Mouse (Mus musculus): ENCODE data around the gene Cntfr.

Gene Cntfr

DNA sequence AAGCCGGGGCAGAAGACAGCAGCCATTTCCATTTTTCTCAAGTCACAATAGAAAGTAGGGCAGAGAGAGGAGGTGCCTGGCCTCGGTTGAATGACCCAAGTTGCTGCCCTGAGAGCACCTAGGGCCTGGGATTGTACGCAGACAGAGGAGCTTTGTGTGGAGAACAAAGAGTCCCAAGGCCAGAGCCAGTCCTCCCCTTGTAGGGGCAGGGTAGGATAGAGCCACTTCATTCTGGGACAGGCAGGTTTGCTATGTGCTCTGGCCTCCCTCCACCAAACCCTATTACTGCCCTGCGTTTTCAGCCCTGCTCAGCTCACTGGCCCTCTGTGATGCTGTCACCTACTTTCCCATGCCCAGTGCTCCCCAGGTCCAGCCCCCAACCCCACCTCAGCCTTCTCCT, 48.7 kb downstream of the Cntfr start:
- no peak for DNase-seq (ENCODE audit: low spot score in 2 of 2)

DNA sequence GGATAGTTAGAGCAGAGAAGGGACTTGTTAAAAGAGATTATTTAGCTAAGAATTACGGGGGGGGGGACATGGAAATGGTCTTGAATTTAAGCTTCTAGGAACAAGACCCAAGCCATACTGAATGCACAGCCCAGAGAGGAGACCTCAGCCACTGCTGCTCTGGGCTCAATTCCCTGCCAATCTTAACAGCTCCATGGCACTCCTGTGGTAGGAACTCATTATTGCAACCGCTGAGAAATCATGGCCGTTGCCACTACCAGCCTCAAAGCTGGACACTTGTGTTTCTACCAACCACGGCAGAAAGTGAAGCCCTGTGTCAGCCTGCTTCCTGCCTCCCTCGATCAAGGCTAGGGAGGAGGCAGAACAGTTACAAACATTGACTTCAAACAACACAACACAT, 51.4 kb downstream of the Cntfr start:
- no peak for DNase-seq (ENCODE audit: low spot score in 2 of 2)

DNA sequence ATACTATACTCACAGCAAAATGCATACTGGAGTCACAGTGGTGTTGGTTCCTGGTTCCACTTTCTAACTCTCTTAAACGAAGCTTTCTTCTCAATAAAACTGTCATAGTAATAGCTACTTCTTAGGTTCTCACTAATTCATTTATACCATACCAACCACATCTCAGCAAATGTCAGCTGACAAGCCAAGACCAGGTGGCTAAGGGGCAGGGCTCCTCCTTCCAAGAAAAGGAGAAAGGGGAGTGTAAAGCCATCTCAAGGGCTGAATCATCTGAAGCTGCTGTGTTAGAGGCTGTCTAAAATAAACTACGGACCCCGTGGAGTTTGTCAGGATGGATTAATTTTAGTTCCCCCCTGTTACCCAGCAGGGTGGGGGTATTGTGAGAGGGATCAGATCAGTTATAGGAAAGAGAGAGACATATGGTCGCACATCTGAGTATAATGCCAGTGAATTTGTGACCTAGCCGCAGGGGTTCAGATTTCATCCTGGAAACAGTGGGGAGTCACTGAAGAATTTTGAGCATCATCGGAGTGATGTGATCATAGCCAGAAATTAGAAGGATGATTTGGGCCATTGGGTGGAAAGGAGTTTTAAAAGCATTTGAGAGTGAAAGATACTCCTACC, 55.6 kb downstream of the Cntfr start:
- no peak for DNase-seq (ENCODE audit: low spot score in 2 of 2)

DNA sequence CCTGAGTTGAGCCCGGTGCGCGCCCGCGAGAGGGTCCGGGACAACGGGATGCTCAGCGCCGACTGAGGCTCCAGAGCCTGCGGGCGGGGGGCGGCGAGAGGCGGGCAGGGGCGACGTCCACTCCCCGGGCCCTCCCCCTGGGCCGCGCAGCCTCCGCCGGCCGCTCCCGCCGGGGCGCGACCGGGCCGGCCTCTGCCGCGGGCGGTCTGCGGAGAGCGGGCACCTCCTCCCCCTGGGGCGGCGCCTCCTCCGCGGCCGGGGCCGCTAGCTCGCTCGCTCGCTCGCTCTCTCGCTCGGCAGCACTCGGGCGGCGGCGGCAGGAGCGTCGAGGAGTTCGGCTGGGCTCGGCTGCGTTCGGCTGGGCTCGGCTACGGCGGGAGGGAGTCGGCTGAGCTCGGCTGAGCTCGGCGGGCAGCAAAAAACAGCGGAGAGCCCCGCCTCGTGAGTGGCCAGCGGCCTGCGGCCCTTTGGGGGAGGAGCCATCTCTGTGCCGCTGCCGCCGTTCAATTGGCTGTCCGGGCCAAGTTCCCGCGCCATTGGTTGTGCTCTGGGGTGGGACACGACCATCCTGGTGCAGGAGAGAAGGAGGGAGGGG, 56.9 kb downstream of the Cntfr start, which contains the start of gene Enho:
Enho (minus strand) TSS at position 412 of the 595 bp plus-strand sequence.
- DNase-seq (ENCODE audit: low spot score in 2 of 2) = peak; percentile 87 to 88

DNA sequence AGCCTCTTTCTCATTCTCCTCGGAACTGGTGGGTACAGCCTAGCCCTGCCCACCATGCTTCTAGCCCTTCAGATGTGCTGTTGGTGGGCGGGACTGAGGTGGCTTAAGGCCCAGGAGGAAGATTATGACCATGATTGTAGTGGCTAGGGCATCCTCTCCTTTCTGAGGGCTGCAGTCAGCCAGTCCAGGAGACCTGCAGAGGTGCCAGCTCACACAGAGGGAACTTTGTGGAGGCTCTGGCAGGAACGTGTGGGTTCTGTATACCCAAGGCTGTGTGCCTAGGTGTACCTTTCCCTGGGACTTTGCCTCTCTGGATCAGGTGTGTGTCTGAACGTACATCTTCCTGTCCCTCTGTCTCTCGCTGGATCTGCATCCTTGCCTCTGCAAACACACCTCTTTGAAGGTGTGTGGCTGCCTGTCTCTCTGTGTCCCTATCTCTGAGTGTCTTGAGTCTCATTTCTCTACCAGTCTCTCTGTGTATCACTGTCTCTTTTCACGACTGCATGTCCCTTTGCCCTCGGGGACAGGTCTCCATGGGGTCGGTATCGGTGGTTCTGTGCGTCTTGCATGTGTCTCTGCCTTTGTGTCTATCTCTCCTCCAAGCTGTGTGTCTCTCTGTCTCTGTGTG, 57.6 kb downstream of the Cntfr start:
- DNase-seq (ENCODE audit: low spot score in 2 of 2) = no peak

DNA sequence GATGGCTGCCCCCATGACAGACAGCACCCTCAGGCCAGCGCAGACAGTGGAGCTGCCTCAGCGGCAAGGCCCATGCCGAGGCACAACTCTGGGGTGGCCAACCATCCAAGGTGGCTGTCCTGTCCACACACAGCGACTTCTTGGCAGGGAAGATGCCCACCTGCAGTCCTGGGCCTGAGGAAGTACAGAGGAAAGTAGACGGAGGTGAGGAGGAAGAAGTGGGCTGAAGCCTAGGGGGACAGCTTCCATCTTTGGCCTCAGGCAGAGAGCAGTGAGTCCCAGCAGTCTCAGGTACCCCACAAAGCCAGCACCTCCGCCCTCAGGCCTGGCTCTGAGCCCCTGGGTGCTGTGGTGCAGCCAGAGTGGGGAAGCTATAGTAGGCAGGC, 58.1 kb downstream of the Cntfr start:
- DNase-seq (ENCODE audit: low spot score in 2 of 2) = no peak

DNA sequence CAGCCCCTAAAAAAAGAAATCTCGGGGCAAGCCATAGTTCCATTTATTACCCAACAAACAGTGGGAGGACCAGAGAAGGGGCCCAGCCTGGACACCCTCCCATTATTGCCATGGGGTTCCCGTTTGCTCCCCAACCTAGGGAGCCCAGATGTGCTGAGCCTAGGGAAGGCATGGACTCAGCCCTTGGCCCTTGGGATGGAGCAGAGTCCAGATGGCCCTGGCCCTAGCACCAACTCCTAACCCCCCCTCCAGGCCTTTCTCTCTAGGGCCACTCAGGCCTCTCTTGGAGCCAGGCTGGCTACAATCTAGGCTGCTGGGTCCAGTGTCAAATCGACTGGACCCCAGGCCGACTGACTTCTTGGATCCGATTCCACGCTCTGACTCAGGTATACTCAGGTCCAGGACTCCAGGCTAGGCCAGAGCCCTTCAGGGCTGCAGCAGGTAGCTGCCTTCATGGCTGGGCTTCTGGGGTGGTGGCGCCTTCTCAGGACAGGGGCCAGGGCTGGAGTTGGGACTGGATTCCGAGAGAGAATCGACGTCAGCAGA, 58.6 kb downstream of the Cntfr start:
- DNase-seq (ENCODE audit: low spot score in 2 of 2) = no peak

DNA sequence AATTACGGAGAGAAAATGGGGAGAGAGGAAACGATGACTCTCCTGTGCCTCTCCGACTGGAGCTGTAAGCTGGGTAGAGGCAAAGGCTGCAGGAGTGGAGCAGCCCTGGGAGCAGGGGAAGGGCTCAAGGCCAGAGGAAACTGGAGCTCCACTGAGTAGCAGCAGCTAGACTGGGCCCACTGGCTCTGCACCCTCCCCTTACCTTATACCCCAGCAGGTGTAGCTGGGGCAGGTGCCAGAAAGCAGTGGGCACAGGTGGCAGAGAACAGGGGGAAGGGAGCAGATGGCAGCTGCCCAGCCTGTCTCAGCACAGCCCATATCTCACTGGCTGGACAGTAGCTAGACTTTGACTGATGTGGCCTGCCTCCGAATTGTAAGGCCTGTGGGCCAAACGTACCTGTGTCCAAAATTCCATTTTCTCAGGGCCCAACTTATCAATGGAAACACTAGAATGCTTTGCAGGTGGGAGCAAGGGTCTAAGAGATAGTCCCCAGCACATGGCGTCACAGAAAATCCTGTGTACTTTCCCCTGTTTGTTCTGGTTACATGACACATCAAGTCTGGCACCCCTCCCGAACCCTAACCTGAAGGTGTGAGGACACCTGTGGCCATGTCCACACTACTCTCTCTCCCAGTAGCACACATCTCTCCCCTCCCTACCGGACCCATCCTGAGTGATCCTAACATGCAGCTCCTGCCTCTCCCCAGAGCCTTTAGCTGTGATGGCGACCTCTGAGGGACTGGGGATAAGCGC, 59.8 kb downstream of the Cntfr start:
- no peak for DNase-seq (ENCODE audit: low spot score in 2 of 2)

DNA sequence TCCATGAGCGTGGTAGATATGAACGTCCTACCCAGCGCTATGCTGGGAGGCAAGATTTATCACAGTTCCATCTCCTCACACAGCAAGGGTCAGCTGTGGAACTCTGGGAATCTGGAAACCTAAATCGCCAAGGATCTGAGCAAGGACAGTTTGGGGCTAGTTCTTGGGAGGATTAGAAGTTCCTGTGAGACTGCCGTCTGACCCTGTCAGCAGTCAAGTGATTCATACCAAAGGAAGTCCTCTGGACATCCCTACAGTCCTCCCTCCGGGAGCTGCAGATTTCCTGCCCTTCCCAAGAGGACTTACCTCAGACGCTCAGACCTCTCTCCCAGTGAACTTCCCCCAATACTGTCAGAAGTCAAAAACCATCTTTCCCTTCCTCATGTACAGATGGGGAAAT, 60.5 kb downstream of the Cntfr start:
- DNase-seq (ENCODE audit: low spot score in 2 of 2) = no peak

DNA sequence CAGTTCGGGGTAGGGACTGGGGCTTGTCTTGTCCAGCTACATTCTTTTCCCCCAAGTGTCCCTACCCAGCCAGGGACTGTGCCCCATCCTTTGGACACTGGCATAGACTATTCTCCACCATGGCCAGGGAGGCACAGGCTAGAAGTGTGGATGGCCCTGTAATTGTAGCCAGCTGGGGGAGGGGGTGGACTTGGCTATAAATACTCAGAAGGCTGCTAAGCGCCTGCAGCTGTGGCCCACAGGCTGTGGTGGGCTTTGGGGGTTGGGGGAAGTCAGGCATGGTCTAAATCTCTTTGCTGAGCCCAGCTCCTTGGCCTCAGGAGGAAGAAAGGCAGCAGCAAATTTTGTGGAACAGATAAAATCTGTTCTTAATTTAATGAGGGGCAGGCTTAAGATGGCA, 61.0 kb downstream of the Cntfr start:
- no peak for DNase-seq (ENCODE audit: low spot score in 2 of 2)

DNA sequence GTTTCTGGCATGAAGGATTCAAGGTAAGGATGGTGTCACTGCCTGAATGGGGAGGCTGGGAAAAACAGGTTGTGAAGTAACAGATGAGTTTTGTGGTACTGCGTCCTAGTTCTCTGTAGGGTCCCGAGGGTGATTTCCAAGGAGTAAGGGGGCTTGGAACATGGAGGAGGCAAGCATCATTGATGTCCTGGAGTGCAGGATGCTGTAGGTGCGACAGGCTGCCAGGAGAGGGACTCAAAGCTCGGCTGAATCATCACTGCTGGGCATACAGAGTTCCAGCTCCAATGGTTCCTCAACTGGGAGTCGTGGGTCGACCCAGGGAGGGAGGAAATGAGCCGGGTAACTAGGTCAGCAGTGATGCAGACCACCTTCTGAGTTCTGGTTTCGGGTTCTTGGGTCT, 61.7 kb downstream of the Cntfr start:
- DNase-seq (ENCODE audit: low spot score in 2 of 2) = no peak

DNA sequence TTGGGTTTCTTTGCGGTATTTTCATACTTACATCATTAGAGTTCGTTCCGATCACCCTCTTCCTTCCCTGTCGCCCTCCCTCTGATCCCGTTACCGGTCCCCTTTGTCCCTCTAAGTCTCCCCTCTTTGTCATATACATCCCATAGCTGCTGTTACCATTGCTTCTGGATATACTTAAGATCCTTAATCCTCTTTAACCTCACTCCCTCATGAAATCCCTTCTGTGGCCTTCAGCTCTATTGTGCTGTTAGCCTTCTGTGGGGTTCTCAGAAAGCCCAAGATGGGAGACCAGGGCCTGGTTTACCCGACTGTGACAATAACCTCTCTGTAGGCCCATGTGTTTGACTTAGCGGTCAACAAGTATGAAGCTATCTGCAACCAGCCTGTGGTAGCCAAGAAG, 62.3 kb downstream of the Cntfr start:
- no peak for DNase-seq (ENCODE audit: low spot score in 2 of 2)

DNA sequence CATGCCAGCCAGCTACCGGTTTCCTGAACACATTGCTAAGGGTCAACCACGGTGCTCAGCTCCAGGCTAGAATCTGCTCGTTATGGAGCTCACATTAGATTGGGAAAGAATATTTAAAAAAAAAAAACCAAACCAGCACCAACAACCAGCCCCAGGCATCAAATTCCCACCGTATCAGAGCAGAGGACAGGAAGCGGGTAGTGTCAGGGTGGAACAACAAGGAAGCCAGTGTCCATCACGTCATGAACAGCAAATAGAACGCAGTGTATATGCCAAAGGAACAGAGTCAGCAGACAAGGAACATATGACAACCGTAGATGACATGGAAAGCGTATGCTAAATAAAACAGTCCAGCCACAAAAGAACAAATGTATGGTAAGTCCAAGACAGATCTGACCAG, 63.9 kb downstream of the Cntfr start:
- DNase-seq (ENCODE audit: low spot score in 2 of 2) = no peak

DNA sequence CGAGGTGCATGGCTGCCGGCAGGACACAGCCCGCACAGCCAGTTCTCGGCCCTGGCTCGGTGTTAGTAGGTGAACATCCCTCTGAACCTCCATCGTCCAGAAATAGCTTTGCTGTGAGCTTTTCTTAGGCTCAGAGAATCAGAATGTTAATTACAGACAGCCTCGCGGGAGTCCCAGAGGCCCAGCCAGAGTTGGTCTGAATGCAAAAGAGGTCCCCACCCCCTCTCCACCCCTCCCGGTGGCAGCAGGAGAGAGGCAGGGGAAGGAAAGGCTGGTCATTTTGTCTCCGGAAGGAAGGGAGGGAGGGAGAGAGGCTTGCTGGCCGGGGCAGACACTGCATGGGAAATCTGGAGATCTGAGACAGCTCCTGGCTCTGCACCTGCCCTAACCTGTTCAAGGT, 65.5 kb downstream of the Cntfr start:
- DNase-seq (ENCODE audit: low spot score in 2 of 2) = peak; percentile 37 to 53

DNA sequence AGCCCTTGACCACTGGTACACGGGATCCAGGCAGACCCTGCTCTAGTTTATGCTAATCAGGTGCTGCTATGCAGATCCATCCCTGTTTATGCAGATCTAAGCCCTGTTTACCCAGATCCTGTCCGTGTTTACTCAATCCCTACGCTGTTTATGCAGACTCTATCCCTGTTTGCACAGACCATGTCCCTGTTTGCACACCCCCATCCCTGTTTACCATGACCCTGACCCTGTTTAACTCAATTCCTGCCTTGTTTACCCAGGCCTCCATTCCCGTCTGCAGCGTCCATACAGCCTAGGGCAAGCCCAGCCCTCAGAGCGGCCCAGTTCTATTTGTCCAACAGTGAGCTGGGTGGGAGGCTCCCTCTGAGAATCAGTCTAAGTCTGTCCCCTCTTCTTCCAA, 66.7 kb downstream of the Cntfr start:
- DNase-seq (ENCODE audit: low spot score in 2 of 2) = no peak

DNA sequence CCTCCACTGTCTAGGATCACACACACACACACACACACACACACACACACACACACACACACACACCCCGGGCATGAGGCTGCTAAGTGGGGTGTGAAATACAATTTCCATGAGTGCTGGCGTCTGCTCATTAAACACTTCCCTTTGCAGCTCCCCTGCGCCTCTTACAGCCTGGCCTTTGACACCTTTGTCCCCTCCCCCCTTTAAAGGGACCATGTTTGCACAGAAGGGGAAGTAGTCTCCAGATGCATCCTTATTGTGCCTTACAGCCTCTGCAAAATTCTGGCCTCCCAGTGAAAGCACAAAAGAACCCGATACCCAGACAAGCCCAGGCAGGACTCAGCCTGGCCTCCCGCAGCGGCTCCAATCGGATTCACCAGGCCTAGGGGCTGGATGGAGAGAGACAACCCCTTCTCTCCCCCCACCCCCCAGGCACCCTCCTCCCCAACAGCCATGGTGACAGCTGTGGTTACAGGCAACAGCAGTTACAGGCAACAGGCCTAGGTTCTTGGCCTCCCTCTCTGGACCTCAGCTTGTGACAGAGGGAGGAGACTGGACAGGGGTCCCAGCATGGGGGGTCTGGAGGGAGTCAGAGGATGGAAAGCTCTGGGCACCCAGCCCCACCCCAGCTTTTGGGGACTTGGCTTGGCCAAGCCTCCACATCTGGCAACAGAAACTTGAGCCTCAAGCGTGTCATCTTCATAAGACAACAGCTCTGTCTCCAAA, 68.5 kb downstream of the Cntfr start:
- no peak for DNase-seq (ENCODE audit: low spot score in 2 of 2)

DNA sequence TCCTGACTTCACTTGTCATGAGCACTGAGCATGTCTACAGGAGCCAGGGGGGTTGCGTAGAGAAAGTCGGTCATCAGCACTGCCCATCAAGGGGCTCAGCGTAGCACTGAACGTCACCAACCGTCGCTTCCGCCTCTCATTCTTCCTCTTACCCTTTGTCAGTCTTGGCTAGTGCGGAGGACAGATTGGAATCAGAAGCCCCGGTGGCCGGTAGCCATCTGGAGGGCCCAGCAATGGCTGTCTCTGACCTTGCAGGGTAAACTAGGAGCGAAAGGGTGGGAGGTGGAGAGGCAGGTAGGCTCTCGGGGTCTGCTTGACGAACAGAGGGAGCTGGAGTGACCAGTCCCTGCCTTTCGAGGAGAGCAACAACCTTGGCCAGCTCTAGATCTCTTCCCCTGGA, 74.8 kb downstream of the Cntfr start:
- DNase-seq (ENCODE audit: low spot score in 2 of 2) = no peak

DNA sequence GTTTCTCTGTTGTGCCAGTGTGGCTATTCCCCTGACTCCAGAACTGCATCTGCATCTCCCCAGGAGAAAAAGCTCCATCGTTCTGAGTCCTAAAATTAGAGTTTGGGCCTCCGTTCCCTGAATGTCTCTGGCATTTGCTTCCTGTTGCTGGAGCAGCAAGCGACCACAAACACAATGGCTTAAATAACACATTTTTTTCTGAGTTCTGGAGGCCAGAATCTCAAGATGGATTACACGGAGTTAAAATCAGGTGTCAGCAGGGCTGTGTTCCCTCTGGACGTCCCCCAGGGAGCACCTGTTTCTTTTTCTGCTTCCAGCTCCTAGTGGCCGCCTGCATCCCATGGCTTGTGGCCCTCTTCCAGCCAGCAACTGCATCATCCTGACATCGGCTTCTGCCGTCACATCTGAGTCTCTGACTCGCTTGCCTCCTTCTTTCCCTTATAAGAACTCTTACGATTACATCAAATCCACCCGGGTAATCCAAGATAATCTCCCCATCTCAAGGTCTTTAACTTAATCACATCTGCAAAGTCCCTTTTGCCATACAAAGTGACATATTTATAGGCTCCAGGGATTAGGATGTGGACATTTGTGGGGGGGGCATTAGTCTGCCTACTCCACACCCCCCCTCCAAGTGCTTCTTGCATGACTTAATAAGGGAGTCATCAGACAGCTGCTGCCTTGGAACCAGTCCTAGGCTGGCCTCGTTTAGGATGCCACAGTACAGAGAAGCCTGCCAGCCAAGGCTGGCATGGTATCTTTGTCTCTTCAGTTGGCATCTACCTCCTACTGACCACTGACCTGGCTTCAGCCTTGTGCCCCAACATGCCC, 77.8 kb downstream of the Cntfr start:
- DNase-seq (ENCODE audit: low spot score in 2 of 2) = no peak

DNA sequence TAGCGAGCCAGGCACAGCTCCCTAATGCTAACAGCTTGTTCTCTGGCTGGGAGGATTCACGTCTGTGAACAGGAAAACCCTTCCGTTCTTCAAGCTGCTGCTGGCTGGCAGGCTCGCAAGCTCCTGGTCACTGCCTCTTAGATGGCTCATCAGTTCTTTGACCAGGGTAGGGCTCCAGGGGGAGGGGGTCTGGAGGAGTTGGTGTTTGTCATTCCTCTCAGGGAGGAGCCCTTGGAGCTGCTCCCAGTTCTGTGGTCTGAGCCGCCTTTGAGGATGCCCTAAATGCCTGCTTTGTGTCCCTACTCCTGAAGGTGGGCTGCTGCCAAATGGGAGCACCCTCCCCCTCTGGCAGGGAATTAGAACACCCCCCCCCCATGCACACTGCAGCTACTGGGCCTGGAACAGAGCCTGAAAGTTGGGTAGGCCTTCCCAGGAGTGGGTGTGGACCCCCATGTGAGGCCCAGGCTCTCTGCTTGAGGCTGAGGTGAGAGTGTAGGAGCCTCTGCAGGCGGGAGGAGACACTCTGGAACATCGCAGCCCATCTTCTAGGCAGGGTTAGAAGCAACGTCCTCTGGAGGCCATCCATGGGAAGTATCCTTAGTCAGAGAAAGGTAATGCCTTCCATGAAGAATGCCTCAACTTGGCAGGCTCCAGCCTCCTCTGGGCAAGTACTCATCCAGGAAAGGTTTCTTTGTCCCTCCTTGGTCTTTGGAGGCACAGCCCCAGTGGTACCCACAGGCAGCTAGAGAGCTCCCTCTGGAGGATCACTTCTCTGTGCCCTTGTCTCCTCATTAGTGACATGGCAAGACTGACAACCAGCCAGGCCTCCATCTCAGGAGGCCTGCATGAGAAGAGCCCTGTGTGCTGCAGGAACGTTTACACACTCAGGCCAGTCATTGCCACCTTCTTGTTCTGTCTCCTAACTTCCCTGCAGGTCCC, 81.0 kb downstream of the Cntfr start:
- peak; percentile 74 to 81 for DNase-seq (ENCODE audit: low spot score in 2 of 2)

DNA sequence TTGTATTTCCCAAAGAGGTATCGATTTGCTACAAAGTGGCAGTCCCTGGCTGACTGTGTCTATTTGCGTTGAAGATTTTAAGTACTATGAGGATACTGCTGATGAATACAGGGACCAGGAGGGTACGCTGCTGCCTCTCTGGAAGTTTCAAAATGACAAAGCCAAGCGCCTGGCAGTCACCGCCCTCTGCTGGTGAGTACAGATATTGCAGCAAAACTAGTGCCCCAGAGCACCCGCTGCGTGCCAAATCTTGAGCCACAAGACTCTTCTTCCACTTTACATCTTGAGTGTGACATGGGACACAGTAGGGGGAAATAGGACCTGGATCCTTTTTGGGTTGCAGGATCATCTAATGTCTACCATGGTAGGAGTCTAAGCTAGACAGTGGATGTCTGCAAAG, 82.7 kb downstream of the Cntfr start:
- peak; percentile 72 to 73 for DNase-seq (ENCODE audit: low spot score in 2 of 2)
